Mouse (Mus musculus) macrophage (primary cell): ENCODE results near the gene Sprr2k. TPM values are rescaled to one million over a fixed set of nuclear protein-coding genes. Genes with fewer than 3 reads are reported as not detected.

Experiments
- polyA plus RNA-seq: library from polyadenylated mRNA; stranded (reverse); fragments of 250-400 nt; gene quantifications from 3 replicates; pipeline ENCODE4 v1.2.4, GENCODE M21; 2018; ENCODE audit warnings: inconsistent platforms

The Sprr2k gene
- polyA plus RNA-seq, 1 experiment from 2014 or later, result not detected

Other genes starting within 250 kb of the Sprr2k start
- not detected in 3 replicates for gene Sprr2a1, start 216.8 kb upstream of the Sprr2k start, polyA plus RNA-seq
- not detected in 3 replicates for gene Sprr2a2, start 216.7 kb upstream of the Sprr2k start, polyA plus RNA-seq
- gene Sprr2a3, start 147.2 kb upstream of the Sprr2k start, polyA plus RNA-seq, result not detected in 3 replicates
- not detected in 3 replicates for gene Sprr2b, start 116.0 kb upstream of the Sprr2k start, polyA plus RNA-seq
- gene Sprr2d, start 93.4 kb upstream of the Sprr2k start, polyA plus RNA-seq, result not detected in 3 replicates
- gene Sprr2e, start 80.4 kb upstream of the Sprr2k start, polyA plus RNA-seq, result not detected in 3 replicates
- not detected in 3 replicates for gene Sprr2f, start 67.4 kb upstream of the Sprr2k start, polyA plus RNA-seq
- gene Sprr2h, start 46.9 kb upstream of the Sprr2k start, polyA plus RNA-seq, result not detected in 3 replicates
- not detected in 3 replicates for gene Sprr2i, start 24.6 kb upstream of the Sprr2k start, polyA plus RNA-seq
- gene Sprr2j-ps, start 14.5 kb upstream of the Sprr2k start, polyA plus RNA-seq, result not detected in 3 replicates
- 0.59 to 4.8 TPM (median 3.2 TPM) in 3 replicates for gene Gm9774, start 3.2 kb upstream of the Sprr2k start, polyA plus RNA-seq
- gene Sprr1b, start 6.2 kb downstream of the Sprr2k start, polyA plus RNA-seq, result not detected in 3 replicates
- gene Sprr3, start 26.1 kb downstream of the Sprr2k start, polyA plus RNA-seq, result not detected in 3 replicates
- gene Sprr1a, start 53.3 kb downstream of the Sprr2k start, polyA plus RNA-seq, result not detected in 3 replicates
- not detected in 3 replicates for gene Sprr4, start 67.9 kb downstream of the Sprr2k start, polyA plus RNA-seq
- not detected in 3 replicates for gene 2310046K23Rik, start 101.9 kb downstream of the Sprr2k start, polyA plus RNA-seq
- gene Ivl, start 141.2 kb downstream of the Sprr2k start, polyA plus RNA-seq, result not detected in 3 replicates
- gene Smcp, start 156.4 kb downstream of the Sprr2k start, polyA plus RNA-seq, result not detected in 3 replicates
- not detected in 3 replicates for gene 2210017I01Rik, start 174.9 kb downstream of the Sprr2k start, polyA plus RNA-seq
- gene Lce6a, start 189.1 kb downstream of the Sprr2k start, polyA plus RNA-seq, result not detected in 3 replicates
- gene Lce1a1, start 215.7 kb downstream of the Sprr2k start, polyA plus RNA-seq, result not detected in 3 replicates
- gene Lce1b, start 224.3 kb downstream of the Sprr2k start, polyA plus RNA-seq, result not detected in 3 replicates
- not detected in 3 replicates for gene Lce1a2, start 237.7 kb downstream of the Sprr2k start, polyA plus RNA-seq
- gene Lce1c, start 246.7 kb downstream of the Sprr2k start, polyA plus RNA-seq, result not detected in 3 replicates